Mouse (Mus musculus) lung, adult 2 months (tissue): ENCODE measurements around the gene Elmo3.

Source experiments
- CTCF ChIP-seq: fragments of 200-500 bp; IDR thresholded peaks from 2 replicates; pipeline ENCODE4 v1.5.1; 2011; ENCODE audit warnings: mild to moderate bottlenecking, low read length, control low read depth; ENCODE audit not compliant: insufficient read depth
- POLR2A ChIP-seq: fragments of 200-500 bp; IDR thresholded peaks from 2 replicates; pipeline ENCODE4 v1.6.1; 2011; ENCODE audit warnings: low read depth, mild to moderate bottlenecking, control low read depth, low read length, borderline replicate concordance; ENCODE audit errors: extremely low read depth

DNA sequence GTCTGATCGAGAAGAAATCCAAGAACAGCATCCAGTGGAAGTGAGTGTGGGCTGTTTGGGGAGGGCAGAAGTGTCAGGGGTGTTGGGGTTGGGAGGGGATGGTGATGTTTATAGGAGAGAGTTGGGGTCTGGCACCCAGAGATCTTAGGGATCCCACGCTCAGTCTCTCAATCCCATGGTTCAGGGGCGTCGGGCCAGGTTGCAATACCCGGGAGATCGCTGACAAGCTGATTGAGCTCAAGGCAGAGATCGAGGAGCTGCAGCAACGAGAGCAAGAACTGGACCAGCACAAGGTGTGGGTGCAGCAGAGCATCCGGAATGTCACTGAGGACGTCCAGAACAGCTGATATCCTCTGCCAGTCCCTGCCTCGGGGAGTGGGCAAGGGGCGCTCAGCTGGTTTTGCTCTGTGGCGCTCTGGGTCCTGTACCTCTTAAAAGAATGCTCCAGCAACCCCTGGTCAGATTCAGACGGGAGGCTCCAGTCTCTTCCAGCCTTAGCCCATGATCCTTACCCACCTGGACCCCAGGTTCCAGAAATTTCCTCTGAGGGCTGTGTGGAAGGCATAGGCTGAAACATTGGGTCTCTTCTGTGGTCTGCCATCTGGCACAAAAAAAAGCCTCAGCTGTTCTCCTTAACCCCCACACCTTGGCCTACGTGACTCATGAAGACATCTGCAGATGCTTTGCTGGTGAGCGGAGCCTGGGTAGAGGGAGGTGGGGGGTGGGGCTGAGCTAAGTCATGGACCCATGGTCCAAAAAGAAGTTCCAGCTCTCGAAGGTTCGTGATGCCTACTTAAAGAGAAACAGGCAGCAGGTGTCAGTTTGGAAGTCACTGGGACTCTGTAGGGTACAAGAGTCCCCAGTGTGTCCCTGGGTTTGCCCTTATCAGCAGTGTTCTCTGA, 6.8 kb upstream of the Elmo3 start:
- TF ChIP-seq CTCF (no peak), POLR2A (no peak)
